Mouse (Mus musculus) intestine, embryonic 14.5 days (tissue): ENCODE results near the gene Fam71e2. TPM values are rescaled to one million over a fixed set of nuclear protein-coding genes. Genes with fewer than 3 reads are reported as not detected.

Experiments used
- ATAC-seq: fragments of 200-750 bp; cut with Nextera tagmentation; replicated peaks from 2 replicates; pipeline ENCODE4 v1.8.0; 2017; ENCODE audit warnings: low read depth, moderate number of reproducible peaks, moderate TSS enrichment, moderate library complexity; ENCODE audit not compliant: low FRiP score, low TSS enrichment
- DNase-seq: peaks from one replicate; pipeline ENCODE4 v3.0.0-alpha.2; 2018; ENCODE audit warnings: low spot score
- H3K27ac ChIP-seq: fragments of 300-500 bp; sonication (generic); 2 replicates; pipeline ENCODE4 v1.5.1; 2014; ENCODE audit warnings: low read depth, mild to moderate bottlenecking, control low read depth
- H3K27me3 ChIP-seq: fragments of 300-500 bp; sonication (generic); replicated peaks from 2 replicates; pipeline ENCODE4 v1.6.1; 2014; ENCODE audit warnings: low read length, control low read depth; ENCODE audit not compliant: control insufficient read depth, insufficient read depth
- H3K36me3 ChIP-seq: fragments of 300-500 bp; sonication (generic); 2 replicates; pipeline ENCODE4 v1.6.1; 2014; ENCODE audit warnings: low read length, control low read depth; ENCODE audit not compliant: control insufficient read depth, insufficient read depth
- H3K4me1 ChIP-seq: fragments of 300-500 bp; sonication (generic); replicated peaks from 2 replicates; pipeline ENCODE4 v1.6.1; 2014; ENCODE audit warnings: low read length, control low read depth, mixed read lengths; ENCODE audit not compliant: control insufficient read depth, insufficient read depth
- H3K4me2 ChIP-seq: fragments of 300-500 bp; sonication (generic); 2 replicates; pipeline ENCODE4 v1.6.1; 2014; ENCODE audit warnings: low read length
- H3K4me3 ChIP-seq: fragments of 300-500 bp; sonication (generic); 2 replicates; pipeline ENCODE4 v1.5.1; 2014; ENCODE audit warnings: low read depth, low read length, control low read depth, mixed read lengths
- H3K9ac ChIP-seq: fragments of 300-500 bp; sonication (generic); 2 replicates; pipeline ENCODE4 v1.6.1; 2014; ENCODE audit warnings: mild to moderate bottlenecking, low read length
- H3K9me3 ChIP-seq: fragments of 300-500 bp; sonication (generic); 2 replicates; pipeline ENCODE4 v1.6.1; 2016; ENCODE audit warnings: low read length, control low read depth; ENCODE audit not compliant: control insufficient read depth
- WGBS: fragments of 180-500 bp; shearing (Covaris S2); extraction: QIAGEN DNeasy Blood & Tissue Kit; methylation state at CpG from one replicate; pipeline ENCODE4 v1.1.7; 2014; 5-methylcytosine and 5-hydroxymethylcytosine counted together
- polyA plus RNA-seq: library from polyadenylated mRNA; unstranded; fragments of >200 nt; fragmentation: Nextera tagmentation; extraction: Ambion mirVana; gene quantifications from 2 replicates; pipeline ENCODE4 v1.2.1, GENCODE M21; 2014

Fam71e2 gene
- polyA plus RNA-seq, 1 experiment from 2014 or later, result not detected

DNA sequence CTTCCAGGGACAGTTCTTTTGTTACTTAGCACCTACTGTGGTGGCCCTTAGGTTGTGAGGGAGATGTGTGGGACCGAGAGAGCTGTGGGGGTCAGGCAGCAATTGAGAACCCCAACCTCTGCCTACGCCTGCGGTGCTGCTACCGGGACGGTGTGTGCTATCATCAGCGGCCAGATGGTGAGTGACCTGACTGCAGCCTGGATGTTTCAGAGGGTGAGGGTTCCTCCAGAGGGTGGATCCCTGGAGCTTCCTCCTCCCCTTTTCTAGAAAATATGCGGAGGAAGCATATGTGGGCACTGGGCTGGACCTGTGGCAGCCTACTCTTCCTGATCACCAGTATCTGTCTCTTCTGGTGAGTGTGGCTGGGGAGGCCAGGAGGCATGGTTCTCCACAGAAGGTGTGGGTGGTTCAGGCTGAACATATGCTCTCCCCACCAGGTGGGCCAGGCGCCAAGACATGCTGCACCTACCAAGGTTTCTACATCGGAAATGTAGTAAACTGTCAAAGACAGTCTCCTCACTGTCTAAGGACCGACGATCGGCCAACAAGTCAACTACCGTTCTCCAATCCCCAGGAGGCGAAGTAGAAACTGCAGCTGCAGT is 12.7 kb upstream of the Fam71e2 start:
- DNase-seq (no peak), ATAC-seq (no peak)
- H3K4me1 ChIP-seq, result peaks cover 9% of the 10 kb centered on the region; the same call in 1 of the 2 replicates
- no peaks in the 10 kb centered on the region for H3K9me3 ChIP-seq
- H3K36me3 ChIP-seq, result no peaks in the 10 kb centered on the region
- H3K27me3 ChIP-seq, result peaks cover 6% of the 10 kb centered on the region
- H3K4me3 ChIP-seq, result no peak overlapping the region
- 79% methylated on average over 14 of the region's 14 CpGs for WGBS
- H3K27ac ChIP-seq, result no peak overlapping the region
- H3K4me2 ChIP-seq, result no peak overlapping the region
- H3K9ac ChIP-seq, result no peak overlapping the region

GRCm38 (mm10) chr7:4782759-4783158 is 11.7 kb upstream of the Fam71e2 start, which contains the start of the genes Il11 and Tmem190:
Gene Il11 (minus strand): TSS chr7:4782859.
Gene Tmem190 (plus strand): TSS chr7:4782937.
- H3K9me3 ChIP-seq, result no peaks in the 10 kb centered on the region
- no peak for ATAC-seq
- no peak within 1 kb of the TSS for H3K27ac ChIP-seq
- H3K9ac ChIP-seq, result no peak within 1 kb of the TSS
- no peak within 1 kb of the TSS for H3K4me2 ChIP-seq
- 72% methylated on average over 2 of the region's 2 CpGs for WGBS
- H3K36me3 ChIP-seq, result no peaks in the 10 kb centered on the region
- H3K4me3 ChIP-seq, result no peak within 1 kb of the TSS
- peaks cover 13% of the 10 kb centered on the region for H3K27me3 ChIP-seq
- peaks cover 9% of the 10 kb centered on the region; the same call in 1 of the 2 replicates for H3K4me1 ChIP-seq
- DNase-seq, result no peak

GRCm38 (mm10) chr7:4782130-4782529 is 11.0 kb upstream of the Fam71e2 start:
- H3K36me3 ChIP-seq, result no peaks in the 10 kb centered on the region
- no peak overlapping the region for H3K9ac ChIP-seq
- DNase-seq (no peak), ATAC-seq (no peak)
- no peak overlapping the region for H3K27ac ChIP-seq
- no peaks in the 10 kb centered on the region for H3K9me3 ChIP-seq
- H3K4me2 ChIP-seq, result no peak overlapping the region
- no peak overlapping the region for H3K4me3 ChIP-seq
- H3K27me3 ChIP-seq, result peaks cover 19% of the 10 kb centered on the region
- WGBS, result 39% methylated on average over 3 of the region's 3 CpGs
- H3K4me1 ChIP-seq, result peaks cover 13% of the 10 kb centered on the region; the same call in 1 of the 2 replicates

DNA sequence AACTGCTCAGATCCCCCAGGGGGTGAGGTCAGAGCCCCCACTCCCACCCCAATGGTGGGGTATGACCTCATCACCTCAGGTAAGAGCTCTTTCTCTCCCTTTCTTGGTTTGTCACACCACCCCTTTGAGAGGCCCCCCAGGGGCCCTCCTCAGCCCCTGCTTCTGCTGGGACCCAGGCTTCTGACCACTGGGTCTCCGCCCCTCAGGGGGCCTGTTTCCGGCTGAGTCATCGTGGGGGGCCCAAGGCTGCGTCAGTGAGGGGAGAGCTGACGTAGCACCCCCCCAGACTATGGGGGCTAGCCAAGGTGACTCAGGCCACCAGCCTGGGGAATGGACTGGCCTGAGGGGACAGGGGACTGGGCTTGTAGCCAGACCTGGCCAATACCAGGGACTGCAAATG is 8.8 kb upstream of the Fam71e2 start:
- Histone ChIP-seq H3K4me2 (no peak overlapping the region), H3K27me3 (peaks cover 42% of the 10 kb centered on the region), H3K27ac (no peak overlapping the region), H3K4me3 (no peak overlapping the region), H3K9ac (no peak overlapping the region), H3K4me1 (peaks cover 18% of the 10 kb centered on the region), H3K9me3 (no peaks in the 10 kb centered on the region), H3K36me3 (no peaks in the 10 kb centered on the region)
- DNase-seq (no peak), ATAC-seq (0 out of 2 replicates have a peak, but pooled peaks have one; percentile 13)
- WGBS, result 38% methylated on average over 5 of the region's 5 CpGs

DNA sequence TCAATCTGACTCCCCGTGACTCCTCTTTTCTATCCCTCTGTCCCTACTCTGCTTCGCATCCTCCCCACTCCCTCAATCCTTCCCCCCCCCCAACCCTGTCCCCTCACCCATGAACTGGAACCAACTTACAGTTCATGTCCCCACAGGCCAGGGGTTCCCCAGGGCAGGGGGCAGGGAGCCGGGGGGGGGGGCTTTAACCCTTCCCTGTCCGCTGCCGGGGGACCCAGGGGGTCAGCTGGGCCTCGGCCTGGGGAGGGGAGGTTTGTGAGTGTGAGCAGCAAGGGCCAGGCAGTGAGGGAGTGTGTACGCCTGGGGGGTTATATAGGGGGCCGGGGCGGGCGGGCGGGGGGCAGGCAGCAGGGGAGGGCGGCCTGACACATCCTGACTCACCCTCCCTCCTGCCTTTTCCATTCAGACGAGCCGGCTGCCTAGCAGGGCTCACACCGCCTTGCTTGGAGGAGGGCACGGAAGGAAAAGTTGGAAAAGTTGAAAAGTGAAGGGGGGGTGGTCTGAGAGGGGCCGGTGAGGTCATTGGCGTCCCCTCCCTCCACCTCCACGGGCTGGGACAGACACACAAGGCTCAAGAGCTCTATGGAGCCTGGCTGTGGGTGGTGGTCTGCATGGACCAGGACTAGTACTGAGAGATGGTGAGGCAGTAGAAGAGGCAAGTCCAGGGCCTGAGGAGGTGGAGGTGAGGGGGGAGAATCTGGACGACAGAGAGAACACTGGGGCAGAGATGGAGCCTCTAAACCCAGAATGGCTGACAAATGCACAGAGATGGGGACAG is 6.9 kb upstream of the Fam71e2 start:
- Histone ChIP-seq H3K36me3 (no peaks in the 10 kb centered on the region), H3K27me3 (peaks cover 44% of the 10 kb centered on the region), H3K27ac (no peak overlapping the region), H3K4me1 (peaks cover 18% of the 10 kb centered on the region), H3K4me3 (no peak overlapping the region), H3K9me3 (no peaks in the 10 kb centered on the region), H3K9ac (no peak overlapping the region), H3K4me2 (no peak overlapping the region; the same call in 1 of the 2 replicates)
- DNase-seq, result no peak
- ATAC-seq, result no peak
- WGBS, result 5% methylated on average over 17 of the region's 20 CpGs

GRCm38 (mm10) chr7:4776861-4777830 is 6.0 kb upstream of the Fam71e2 start:
- peaks cover 44% of the 10 kb centered on the region for H3K27me3 ChIP-seq
- H3K36me3 ChIP-seq, result no peaks in the 10 kb centered on the region
- peak overlapping the region; percentile 53 for H3K4me2 ChIP-seq
- 3% methylated on average over 42 of the region's 56 CpGs for WGBS
- H3K9me3 ChIP-seq, result no peaks in the 10 kb centered on the region
- H3K4me1 ChIP-seq, result peaks cover 18% of the 10 kb centered on the region
- peak overlapping the region; percentile 30 for H3K4me3 ChIP-seq
- 0 out of 2 replicates have a peak overlapping the region, but pooled peaks have one; percentile 22 for H3K9ac ChIP-seq
- ATAC-seq (peak; percentile 51), DNase-seq (peak; percentile 79)
- no peak overlapping the region for H3K27ac ChIP-seq

DNA sequence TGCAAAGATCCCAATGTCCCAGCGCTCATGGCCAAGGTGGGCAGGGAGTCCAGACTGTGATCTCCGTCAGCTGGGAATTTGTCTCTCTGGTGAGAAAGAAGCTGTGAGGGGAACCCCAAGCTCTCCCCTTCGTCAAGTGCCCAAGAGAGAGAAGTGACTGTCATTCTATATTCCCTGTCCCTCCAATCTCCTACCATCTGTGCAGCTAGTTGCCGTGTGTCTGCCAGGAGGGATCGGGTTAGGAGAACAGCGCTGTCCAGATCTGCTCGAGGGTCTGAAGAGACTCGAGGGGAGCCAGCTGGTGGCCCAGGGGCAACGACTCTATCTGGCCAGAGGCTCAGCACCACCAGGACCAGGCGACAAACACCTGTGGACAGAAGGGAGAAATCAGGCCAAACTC is 5.0 kb upstream of the Fam71e2 start:
- no peak for ATAC-seq
- no peak overlapping the region for H3K4me3 ChIP-seq
- DNase-seq, result no peak

More for the DNA sequence above, 5.0 kb upstream of the Fam71e2 start:
- 45% methylated on average over 10 of the region's 10 CpGs for WGBS
- no peak overlapping the region for H3K9ac ChIP-seq
- no peaks in the 10 kb centered on the region for H3K36me3 ChIP-seq
- no peak overlapping the region for H3K4me2 ChIP-seq
- peaks cover 15% of the 10 kb centered on the region for H3K4me1 ChIP-seq
- H3K27me3 ChIP-seq, result peaks cover 44% of the 10 kb centered on the region
- H3K9me3 ChIP-seq, result no peaks in the 10 kb centered on the region
- H3K27ac ChIP-seq, result no peak overlapping the region
